Mouse (Mus musculus) erythroblast, embryonic 14.5 days (primary cell): Measurements from ENCODE around the gene Dkkl1. TPM values are rescaled to one million over a fixed set of nuclear protein-coding genes. Genes with fewer than 3 reads are reported as not detected.

Experiments
- H3K27me3 ChIP-seq: 2 replicates; pipeline ENCODE4 v1.6.1; 2012; ENCODE audit warnings: inconsistent platforms; ENCODE audit not compliant: control insufficient read depth
- H3K36me3 ChIP-seq: 2 replicates; pipeline ENCODE4 v1.6.1; 2012; ENCODE audit warnings: mild to moderate bottlenecking, inconsistent platforms; ENCODE audit not compliant: control insufficient read depth
- H3K4me1 ChIP-seq: 2 replicates; pipeline ENCODE4 v1.6.1; 2012; ENCODE audit warnings: inconsistent platforms; ENCODE audit not compliant: control insufficient read depth
- H3K4me3 ChIP-seq: replicated peaks from 2 replicates; pipeline ENCODE3; 2012; ENCODE audit warnings: moderate library complexity, mild to moderate bottlenecking, inconsistent platforms
- H3K9me3 ChIP-seq: 2 replicates; pipeline ENCODE4 v1.6.1; 2012; ENCODE audit warnings: low read length, inconsistent platforms, mixed read lengths; ENCODE audit not compliant: control insufficient read depth
- GATA1 ChIP-seq: IDR thresholded peaks from 2 replicates; pipeline ENCODE4 v1.6.1; 2012; ENCODE audit warnings: low read length, inconsistent platforms, mixed read lengths
- TAL1 ChIP-seq: IDR thresholded peaks from 3 replicates; pipeline ENCODE4 v1.6.1; 2012; ENCODE audit warnings: low read length, inconsistent platforms, mixed read lengths
- polyA plus RNA-seq: library from polyadenylated mRNA; stranded (reverse); fragments of >175 nt; gene quantifications from 2 replicates; pipeline ENCODE4 v1.2.3, GENCODE M21; 2012

Gene Dkkl1
- polyA plus RNA-seq, 1 experiment = 0.55 TPM

- peaks cover 30% of the 10 kb centered on the region for H3K4me1 ChIP-seq
Observed at GRCm38 (mm10) chr7:45231941-45232340, 20.0 kb upstream of the Dkkl1 start.

DNA sequence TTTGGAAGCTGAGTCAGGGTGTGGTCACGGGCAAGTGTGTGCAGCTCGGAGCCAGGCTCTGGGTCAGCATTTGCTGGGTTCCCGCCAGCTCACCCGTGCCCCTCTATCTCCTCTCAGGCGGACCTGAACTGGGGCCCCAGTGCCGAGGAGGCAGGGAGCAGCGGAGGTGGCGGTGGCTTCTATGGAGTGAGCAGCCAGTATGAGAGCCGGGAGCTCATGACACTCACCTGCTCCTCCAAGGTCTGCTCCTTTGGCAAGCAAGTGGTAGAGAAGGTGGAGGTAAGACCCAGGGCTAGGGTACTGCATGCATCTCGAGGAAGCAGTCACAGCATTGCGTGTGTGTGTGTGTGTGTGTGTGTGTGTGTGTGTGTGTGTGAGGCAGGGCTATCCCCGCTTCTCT, 19.2 kb upstream of the Dkkl1 start:
- peaks cover 12% of the 10 kb centered on the region; the same call in 1 of the 2 replicates for H3K27me3 ChIP-seq
- TF ChIP-seq TAL1 (no peak), GATA1 (no peak)

More at GRCm38 (mm10) chr7:45231941-45232340, 20.0 kb upstream of the Dkkl1 start:
- H3K27me3 ChIP-seq = peaks cover 12% of the 10 kb centered on the region; the same call in 1 of the 2 replicates
- TF ChIP-seq TAL1 (no peak), GATA1 (no peak)
- H3K36me3 ChIP-seq = no peaks in the 10 kb centered on the region; the same call in 1 of the 2 replicates
- no peaks in the 10 kb centered on the region for H3K9me3 ChIP-seq
- H3K4me3 ChIP-seq = no peak overlapping the region

GRCm38 (mm10) chr7:45229459-45230203, 17.7 kb upstream of the Dkkl1 start:
- TF ChIP-seq TAL1 (no peak), GATA1 (no peak)
- H3K27me3 ChIP-seq = peaks cover 4% of the 10 kb centered on the region; the same call in 1 of the 2 replicates
- H3K9me3 ChIP-seq = no peaks in the 10 kb centered on the region
- H3K4me1 ChIP-seq = peaks cover 20% of the 10 kb centered on the region
- H3K36me3 ChIP-seq = no peaks in the 10 kb centered on the region; the same call in 1 of the 2 replicates
- H3K4me3 ChIP-seq = no peak overlapping the region

More for the DNA sequence above, 19.2 kb upstream of the Dkkl1 start:
- H3K36me3 ChIP-seq = no peaks in the 10 kb centered on the region; the same call in 1 of the 2 replicates
- H3K4me1 ChIP-seq = peaks cover 30% of the 10 kb centered on the region
- H3K4me3 ChIP-seq = no peak overlapping the region
- H3K9me3 ChIP-seq = no peaks in the 10 kb centered on the region

- Histone ChIP-seq H3K9me3 (no peaks in the 10 kb centered on the region), H3K27me3 (peaks cover under 1% of the 10 kb centered on the region; the same call in 1 of the 2 replicates), H3K4me1 (peaks cover 14% of the 10 kb centered on the region), H3K36me3 (no peaks in the 10 kb centered on the region; the same call in 1 of the 2 replicates), H3K4me3 (no peak overlapping the region)
- no peak for TF ChIP-seq GATA1
- no peak for TF ChIP-seq TAL1
Observed at GRCm38 (mm10) chr7:45229046-45229445, 17.1 kb upstream of the Dkkl1 start.

DNA sequence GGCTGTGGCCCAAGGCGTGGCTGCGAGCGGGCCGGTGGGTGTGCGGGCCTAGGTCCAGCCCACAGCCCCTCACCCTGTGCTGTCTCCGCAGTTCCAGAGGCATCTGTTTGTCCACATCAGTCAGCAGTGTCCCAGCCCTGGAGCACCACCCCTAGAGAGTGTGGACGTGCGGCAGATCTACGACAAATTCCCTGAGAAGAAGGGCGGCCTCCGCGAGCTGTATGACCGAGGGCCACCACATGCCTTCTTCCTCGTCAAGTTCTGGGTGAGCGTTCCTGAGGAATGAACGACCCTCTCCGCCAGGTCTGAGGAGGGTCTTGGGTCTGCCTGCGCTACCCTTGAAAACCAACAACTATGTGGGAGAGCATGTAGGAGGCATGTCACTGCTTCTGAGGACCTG, 16.6 kb upstream of the Dkkl1 start:
- Histone ChIP-seq H3K27me3 (no peaks in the 10 kb centered on the region), H3K4me3 (no peak overlapping the region), H3K9me3 (no peaks in the 10 kb centered on the region), H3K36me3 (no peaks in the 10 kb centered on the region; the same call in 1 of the 2 replicates), H3K4me1 (peaks cover 9% of the 10 kb centered on the region)
- no peak for TF ChIP-seq GATA1

GRCm38 (mm10) chr7:45226421-45226820, 14.5 kb upstream of the Dkkl1 start:
- H3K4me3 ChIP-seq = no peak overlapping the region
- H3K27me3 ChIP-seq = no peaks in the 10 kb centered on the region
- no peaks in the 10 kb centered on the region for H3K4me1 ChIP-seq
- H3K36me3 ChIP-seq = no peaks in the 10 kb centered on the region; the same call in 1 of the 2 replicates
- TF ChIP-seq GATA1 = no peak
- H3K9me3 ChIP-seq = no peaks in the 10 kb centered on the region

- H3K36me3 ChIP-seq = no peaks in the 10 kb centered on the region; the same call in 1 of the 2 replicates
- H3K9me3 ChIP-seq = no peaks in the 10 kb centered on the region
- H3K27me3 ChIP-seq = no peaks in the 10 kb centered on the region
- no peaks in the 10 kb centered on the region for H3K4me1 ChIP-seq
- TF ChIP-seq TAL1 (no peak), GATA1 (no peak)
- no peak overlapping the region for H3K4me3 ChIP-seq
Observed at GRCm38 (mm10) chr7:45224826-45225225, 12.9 kb upstream of the Dkkl1 start.

- H3K4me1 ChIP-seq = no peaks in the 10 kb centered on the region
- no peaks in the 10 kb centered on the region for H3K36me3 ChIP-seq
- H3K9me3 ChIP-seq = no peaks in the 10 kb centered on the region
- peaks cover 10% of the 10 kb centered on the region for H3K27me3 ChIP-seq
- H3K4me3 ChIP-seq = no peak overlapping the region
- TF ChIP-seq GATA1 = no peak
- no peak for TF ChIP-seq TAL1
Observed at GRCm38 (mm10) chr7:45221680-45222079, 9.7 kb upstream of the Dkkl1 start.

- Histone ChIP-seq H3K9me3 (no peaks in the 10 kb centered on the region), H3K4me3 (peak overlapping the region; percentile 37), H3K27me3 (peaks cover 45% of the 10 kb centered on the region), H3K4me1 (peaks cover 13% of the 10 kb centered on the region), H3K36me3 (no peaks in the 10 kb centered on the region)
- no peak for TF ChIP-seq GATA1
- TF ChIP-seq TAL1 = no peak
Observed at GRCm38 (mm10) chr7:45216442-45217183, 4.7 kb upstream of the Dkkl1 start.
